Mouse (Mus musculus): ENCODE data around the gene Gm3159.
"Not testable (repeated sequence)": the region's sequence is repeated elsewhere in the genome, so short reads cannot be mapped to it uniquely, and the experiment has no call there.

The Gm3159 gene

DNA sequence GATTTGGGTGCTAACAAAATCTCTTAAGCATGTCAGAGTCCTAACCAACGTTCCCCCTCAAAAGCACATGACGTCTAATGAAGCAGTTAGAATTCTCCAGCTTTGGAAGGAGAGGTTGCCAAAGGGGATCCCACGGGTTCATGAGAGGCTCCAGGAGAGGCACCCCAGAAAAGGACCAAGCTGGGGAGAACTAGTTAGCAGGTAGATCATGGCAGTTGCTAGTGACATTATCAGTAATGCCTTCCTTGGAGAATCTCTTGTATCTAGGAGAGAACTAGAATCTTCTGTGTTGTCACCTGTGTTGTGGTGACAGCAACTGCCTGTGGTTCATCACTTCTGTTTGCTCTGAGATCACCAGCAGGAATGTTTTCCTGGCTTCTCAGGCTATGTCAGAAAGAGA lies at the start of gene Gm3159:
Gene Gm3159 (plus strand): TSS at position 301 of the 400 bp plus-strand sequence.
- not testable (repeated sequence) for DNase-seq

DNA sequence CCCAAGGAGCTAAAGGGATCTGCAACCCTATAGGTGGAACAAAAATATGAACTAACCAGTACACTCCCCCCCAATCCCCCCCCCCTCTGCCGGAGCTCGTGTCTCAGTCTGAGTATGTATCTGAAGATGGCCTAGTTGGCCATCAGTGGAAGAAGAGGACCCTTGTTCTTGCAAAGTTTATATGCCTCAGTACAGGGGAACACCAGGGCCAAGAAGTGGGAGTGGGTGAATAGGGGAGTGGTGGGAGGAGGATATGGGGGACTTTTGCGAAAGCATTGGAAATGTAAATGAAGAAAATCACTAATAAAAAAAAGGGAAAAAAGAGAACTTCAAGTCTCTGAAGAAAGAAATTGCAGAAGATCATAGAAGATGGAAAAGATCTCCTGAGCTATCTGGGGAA lies 28.3 kb upstream of the Gm3159 start:
- DNase-seq = not testable (repeated sequence)

DNA sequence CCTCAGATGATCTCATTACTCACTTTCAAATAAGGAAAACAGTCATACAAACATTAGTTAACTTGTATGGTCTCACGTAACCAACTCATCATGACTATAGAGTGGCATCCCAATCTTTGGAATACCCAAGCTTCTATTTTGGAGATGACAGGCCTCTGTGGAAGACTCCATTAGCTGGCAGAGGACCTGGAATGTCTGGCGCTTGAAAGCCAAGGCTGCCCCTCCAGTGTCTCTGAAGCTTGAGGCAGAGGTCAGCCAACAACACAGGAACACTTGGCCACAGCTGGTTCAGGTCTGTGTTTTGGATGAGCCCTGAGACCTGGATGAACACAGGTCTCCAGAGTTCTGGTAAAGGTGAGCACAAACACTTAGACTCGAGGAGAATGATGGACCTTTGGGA lies 27.6 kb upstream of the Gm3159 start:
- not testable (repeated sequence) for DNase-seq

DNA sequence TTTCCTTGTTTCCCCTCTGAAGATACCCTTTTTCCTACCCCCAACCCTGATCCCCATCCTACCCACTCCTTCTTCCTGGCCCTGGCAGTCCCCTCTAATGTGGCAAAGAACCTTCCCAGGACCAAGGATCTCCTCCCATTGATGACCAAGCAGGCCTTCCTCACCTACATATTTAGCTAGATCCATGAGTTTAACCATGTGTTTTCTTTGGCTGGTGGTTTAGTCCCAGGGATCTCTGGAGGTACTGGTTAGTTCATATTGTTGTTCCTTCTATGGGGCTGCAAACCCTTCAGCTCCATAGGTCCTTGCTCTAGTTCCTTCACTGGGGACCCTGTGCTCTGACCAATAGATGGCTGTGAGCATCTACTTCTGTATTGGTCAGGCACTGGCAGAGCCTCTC lies 19.5 kb upstream of the Gm3159 start:
- DNase-seq = not testable (repeated sequence)

DNA sequence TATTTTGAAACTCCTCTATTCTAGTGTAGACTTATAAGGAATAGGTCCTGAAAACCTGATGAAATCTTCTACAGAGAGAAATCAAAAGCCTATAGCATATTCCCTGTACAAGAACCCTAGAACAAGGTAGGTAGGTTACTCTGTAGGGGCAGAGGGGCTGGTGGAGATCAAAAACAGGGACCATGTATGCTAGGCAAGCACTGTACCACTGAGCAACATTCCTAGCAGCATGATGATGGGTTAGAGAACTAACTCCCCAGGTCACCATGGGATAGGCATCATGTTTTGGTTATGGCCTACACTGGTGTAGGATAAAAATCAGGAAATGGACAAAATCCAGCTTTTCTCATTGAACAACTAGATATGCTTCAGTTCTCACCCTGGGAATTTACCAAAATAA lies 11.7 kb upstream of the Gm3159 start:
- not testable (repeated sequence) for DNase-seq

DNA sequence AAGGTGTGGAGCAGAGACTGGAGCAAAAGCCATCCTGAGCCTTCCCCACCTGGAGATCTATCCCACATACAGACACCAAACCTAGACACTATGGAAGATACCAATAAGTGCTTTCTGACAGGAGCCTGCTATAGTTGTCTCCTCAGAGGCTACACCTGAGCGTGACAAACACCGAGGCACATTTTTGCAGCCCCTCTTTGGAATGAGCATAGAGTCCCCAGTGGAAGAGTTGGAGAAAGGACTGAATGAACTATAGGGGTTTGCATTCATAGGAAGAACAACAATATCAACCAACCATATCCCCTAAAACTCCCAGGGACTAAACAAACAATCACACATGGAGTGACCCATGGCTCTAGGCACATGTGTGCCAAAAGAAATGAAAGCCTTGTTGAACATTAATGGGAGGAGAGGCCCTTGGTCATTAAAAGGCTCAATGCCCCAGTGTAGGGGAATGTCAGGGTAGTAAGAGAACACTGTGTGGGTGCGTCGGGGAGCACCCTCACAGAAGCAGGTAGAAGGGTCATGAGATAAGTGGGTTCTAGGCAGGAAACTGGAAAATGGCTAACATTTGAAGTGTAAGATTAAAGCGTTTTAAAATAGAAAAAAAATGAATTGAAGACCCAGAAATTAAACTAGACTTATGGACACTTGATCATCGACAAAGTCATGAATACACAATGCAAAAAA lies 4.3 kb upstream of the Gm3159 start:
- DNase-seq = not testable (repeated sequence)

DNA sequence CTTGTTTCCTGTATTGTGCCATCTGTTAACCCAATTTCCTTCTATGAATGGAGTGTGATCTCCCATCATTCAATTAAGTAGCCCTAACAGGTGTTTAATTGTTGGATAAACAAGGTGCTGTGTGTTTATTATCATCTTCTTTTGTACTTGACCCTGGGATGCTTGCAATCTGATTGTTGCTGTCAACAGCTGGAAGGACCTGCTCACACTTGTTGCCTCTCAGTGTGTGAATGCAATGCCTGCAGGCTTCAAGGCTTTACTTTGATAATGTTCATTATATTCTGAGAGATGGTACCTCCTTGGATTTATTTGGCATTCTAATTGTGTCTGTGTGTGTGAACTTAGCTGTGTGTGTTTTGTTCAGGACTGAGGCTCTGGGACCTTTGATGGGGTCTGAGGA lies 1.3 kb downstream of the Gm3159 start:
- not testable (repeated sequence) for DNase-seq

DNA sequence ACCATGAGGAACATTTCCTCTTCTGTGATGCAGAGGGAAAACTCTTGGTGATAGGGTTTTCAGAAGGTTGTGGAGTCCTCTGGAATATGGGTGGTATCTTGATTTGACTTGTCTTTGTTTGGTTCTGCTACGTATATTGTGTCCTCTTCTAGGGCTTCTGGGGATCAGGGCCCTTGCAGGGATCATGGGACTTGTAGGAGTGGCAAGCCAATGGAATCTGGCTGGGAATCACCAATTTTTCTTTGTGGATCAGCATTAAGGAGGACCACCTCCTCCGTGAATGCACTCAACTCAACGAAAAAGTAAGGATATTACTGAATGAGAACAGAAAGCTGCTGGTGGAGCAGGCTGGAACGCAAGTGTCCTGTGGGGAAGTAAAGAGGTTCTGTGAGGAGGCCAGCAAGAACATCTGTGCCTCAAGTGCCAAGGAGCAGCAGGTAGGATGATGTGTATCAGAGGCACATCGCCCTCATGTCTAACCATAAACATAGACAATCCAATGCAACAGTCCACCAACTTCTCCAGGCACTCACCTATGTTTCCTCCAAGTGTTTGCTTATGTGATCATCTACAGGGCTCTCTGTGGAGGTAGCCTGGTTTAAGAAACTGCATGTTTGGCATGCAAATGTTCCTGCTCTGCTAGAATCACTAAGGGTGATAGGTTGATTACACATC lies 2.9 kb downstream of the Gm3159 start:
- DNase-seq = peak in 1 of 2 experiments; percentile 2

DNA sequence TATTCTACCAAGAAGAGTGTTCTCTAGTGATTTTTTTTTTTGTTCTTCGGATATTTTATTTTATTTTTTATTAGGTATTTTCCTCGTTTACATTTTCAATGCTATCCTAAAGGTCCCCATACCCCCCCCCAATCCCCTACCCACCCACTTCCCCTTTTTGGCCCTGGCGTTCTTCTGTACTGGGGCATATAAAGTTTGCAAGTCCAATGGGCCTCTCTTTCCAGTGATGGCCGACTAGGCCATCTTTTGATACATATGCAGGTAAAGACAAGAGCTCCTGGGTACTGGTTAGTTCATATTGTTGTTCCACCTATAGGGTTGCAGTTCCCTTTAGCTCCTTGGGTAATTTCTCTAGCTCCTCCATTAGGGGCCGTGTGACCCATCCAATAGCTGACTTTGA lies 3.9 kb downstream of the Gm3159 start:
- DNase-seq = peak in 1 of 2 experiments; percentile 1

DNA sequence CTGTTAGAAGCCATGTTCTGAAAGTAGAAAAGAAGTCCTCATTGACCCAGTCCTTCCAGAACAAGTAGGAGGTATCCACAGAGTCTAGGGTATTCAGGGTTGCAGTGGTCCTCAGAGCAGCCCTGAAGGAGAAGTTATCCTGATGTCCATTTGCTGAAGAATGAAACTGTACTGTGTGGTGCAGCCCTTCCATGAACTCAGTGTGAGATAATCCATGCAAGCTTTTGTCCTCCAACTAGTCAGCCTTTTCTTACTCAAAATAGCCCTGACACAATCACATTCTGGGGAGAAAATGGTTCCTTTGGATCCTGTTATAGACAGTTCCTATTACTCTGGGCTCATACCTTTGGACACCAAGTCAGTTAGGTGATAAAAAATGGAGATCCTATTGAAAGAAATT lies 6.5 kb downstream of the Gm3159 start:
- DNase-seq = not testable (repeated sequence)

DNA sequence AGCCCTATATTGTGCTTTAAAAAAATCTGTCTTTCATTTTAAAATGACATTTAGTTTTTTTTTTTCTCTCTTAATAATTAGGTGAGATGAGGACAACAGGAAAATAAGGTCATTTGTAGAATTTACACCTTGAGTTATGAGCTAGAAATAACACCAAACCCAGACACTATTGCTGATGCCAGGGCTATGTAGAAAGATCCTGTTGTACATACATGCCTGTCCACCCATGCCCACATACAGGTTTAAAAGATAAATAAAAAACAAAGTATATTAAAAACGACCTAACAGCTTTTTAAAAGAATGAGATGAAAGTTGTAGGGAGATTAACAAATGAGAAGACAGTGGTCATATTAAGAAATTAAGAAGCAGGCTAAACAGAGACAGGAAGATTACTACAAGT lies 12.6 kb downstream of the Gm3159 start:
- DNase-seq = not testable (repeated sequence)

DNA sequence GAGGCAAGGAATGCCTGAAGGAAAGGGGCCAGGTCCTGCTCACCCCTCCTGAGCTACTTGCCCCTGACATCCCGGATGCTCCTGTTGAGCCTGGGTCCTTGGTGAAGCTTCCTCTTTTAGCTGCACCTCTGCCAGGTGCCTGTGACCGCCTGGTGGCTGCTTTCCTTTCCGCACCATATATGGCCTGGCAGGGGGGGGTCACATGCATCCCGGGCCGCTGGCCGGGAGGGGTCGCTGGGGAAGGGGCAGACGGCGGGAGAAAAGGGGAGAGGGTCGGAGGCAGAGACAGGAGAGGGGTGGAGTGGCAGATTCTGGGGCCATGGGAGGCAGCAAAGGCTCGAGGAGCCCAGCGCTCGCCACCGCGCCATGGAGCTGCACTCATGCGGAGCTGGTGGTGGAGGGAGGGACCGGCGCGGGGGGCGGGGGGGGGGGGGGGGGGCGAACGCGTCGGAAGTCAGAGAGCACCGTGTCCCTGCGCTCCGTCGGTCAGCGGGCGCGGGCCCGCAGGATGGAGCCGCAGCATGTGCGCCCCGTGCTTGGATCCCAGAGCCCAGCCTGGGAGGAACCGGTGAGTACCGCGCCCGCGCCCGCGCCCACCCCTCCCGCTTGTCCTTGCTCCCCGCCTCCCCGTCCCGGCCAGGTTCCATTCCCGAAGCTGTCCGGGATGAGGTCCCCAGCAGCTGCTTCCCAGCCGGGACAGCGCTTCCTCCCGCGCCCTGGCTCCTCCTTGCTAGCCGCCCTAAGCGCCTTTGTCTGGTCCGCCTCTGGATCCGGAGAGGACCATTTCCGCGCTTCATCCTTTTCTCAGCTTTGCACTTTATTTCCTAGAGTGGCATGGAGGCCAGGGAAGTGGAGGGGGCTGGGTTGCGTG lies 17.9 kb downstream of the Gm3159 start, which contains the start of gene Gm3164:
Gene Gm3164 (plus strand): TSS at position 484 of the 871 bp plus-strand sequence.
- peak; percentile 56 to 64 for DNase-seq

DNA sequence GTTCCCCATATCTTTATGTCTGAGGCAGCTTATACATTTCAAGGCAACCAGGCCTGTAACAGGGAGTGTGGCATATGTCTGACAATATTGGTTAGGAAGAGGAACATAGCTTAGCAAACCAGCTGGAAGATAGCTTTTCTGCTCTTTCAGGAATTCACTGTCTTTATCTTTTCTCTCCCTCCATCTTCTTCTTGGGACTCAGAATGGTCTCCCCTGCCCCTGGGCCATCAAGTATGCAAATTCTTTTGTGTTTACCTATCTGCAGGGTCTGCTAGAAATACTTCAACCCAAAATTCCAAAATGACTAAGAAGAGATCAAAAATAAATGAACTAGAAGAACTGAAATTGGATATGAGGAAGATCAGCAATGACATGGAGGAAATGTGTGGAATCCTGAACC lies 33.4 kb downstream of the Gm3159 start, which contains the start of gene Gm3173:
Gene Gm3173 (plus strand): TSS at position 301 of the 400 bp plus-strand sequence.
- not testable (repeated sequence) for DNase-seq

Measured in cerebellum, postnatal 10 days (tissue).